Mouse (Mus musculus) CD4-positive helper T cell, adult 2 months (primary cell): ENCODE results near the gene Pfdn6.

ENCODE experiments used
- DNase-seq: peaks from one replicate; pipeline ENCODE4 v3.0.0-alpha.2; 2012; ENCODE audit warnings: low read depth, missing footprints, low spot score

The Pfdn6 gene

GRCm38 (mm10) chr17:33932448-33932847, 7.7 kb downstream of the Pfdn6 start:
- no peak for DNase-seq

GRCm38 (mm10) chr17:33931947-33932346, 8.2 kb downstream of the Pfdn6 start:
- DNase-seq, result no peak

- DNase-seq, result peak; percentile 70
These were observed 8.8 kb downstream of the Pfdn6 start for GRCm38 (mm10) chr17:33931159-33931866.

- DNase-seq, result peak; percentile 83
These were observed 9.6 kb downstream of the Pfdn6 start for GRCm38 (mm10) chr17:33930280-33931158.

GRCm38 (mm10) chr17:33929371-33930279, 10.5 kb downstream of the Pfdn6 start, which contains the start of gene Rgl2:
Gene Rgl2, plus strand, starts transcription at chr17:33929543.
- peak; percentile 94 for DNase-seq

GRCm38 (mm10) chr17:33928251-33928947, 11.7 kb downstream of the Pfdn6 start:
- no peak for DNase-seq

- DNase-seq, result no peak
These were observed 13.8 kb downstream of the Pfdn6 start for GRCm38 (mm10) chr17:33926207-33926932.

- DNase-seq, result no peak
These were observed 14.6 kb downstream of the Pfdn6 start for GRCm38 (mm10) chr17:33925406-33926116.

- peak; percentile 77 for DNase-seq
These were observed 15.4 kb downstream of the Pfdn6 start for GRCm38 (mm10) chr17:33924577-33925283.

GRCm38 (mm10) chr17:33921361-33921760, 18.8 kb downstream of the Pfdn6 start:
- DNase-seq, result no peak

- DNase-seq, result peak; percentile 87
These were observed 19.7 kb downstream of the Pfdn6 start for GRCm38 (mm10) chr17:33920282-33921097.

- DNase-seq, result peak; percentile 92
These were observed 20.5 kb downstream of the Pfdn6 start for GRCm38 (mm10) chr17:33919351-33920281.

GRCm38 (mm10) chr17:33918293-33919203, 21.6 kb downstream of the Pfdn6 start:
- peak; percentile 74 for DNase-seq

- no peak for DNase-seq
These were observed 22.4 kb downstream of the Pfdn6 start for GRCm38 (mm10) chr17:33917656-33918292.

- DNase-seq, result no peak
These were observed 23.1 kb downstream of the Pfdn6 start for GRCm38 (mm10) chr17:33916847-33917655.
